Mouse (Mus musculus): ENCODE measurements around the gene Mthfd1l.

Gene Mthfd1l

DNA sequence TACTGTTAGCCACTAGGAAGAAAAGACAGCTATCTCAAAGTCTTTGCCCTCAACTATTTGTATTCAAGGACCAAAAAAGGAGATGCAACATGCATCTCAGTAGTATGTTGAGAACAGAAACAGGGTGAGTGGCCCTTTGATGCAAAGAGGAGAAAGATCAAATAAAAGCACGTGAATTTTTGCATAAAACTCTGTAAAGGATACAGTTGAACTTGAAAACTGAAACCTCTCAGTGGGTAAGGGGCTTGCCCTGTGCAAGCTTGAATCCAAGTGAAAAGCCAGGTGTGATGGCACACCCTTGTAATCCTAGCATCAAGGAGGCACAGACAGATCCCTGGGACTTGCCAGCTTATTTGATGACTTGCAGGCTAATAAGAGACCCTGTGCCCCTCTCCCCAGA, 151.2 kb downstream of the Mthfd1l start:
- no peak for DNase-seq

DNA sequence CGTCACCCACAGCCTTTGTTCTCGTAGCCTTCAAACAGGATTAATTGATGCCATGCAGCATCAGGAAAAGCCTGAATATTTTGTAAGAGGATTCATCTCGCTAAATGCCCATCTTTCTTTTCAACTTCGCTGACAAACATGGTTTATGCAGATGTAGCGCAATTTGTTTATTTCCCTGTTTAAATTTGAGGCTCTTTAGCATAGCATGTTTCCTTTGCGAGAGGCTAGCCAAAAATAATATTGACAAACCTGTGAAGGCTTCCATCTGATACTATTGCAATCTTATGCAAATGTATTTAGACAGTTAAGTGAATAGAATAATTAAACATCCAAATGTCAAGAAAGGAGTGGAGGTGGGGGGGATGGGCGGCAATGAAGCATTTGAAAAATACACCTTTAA, 152.3 kb downstream of the Mthfd1l start:
- no peak for DNase-seq

DNA sequence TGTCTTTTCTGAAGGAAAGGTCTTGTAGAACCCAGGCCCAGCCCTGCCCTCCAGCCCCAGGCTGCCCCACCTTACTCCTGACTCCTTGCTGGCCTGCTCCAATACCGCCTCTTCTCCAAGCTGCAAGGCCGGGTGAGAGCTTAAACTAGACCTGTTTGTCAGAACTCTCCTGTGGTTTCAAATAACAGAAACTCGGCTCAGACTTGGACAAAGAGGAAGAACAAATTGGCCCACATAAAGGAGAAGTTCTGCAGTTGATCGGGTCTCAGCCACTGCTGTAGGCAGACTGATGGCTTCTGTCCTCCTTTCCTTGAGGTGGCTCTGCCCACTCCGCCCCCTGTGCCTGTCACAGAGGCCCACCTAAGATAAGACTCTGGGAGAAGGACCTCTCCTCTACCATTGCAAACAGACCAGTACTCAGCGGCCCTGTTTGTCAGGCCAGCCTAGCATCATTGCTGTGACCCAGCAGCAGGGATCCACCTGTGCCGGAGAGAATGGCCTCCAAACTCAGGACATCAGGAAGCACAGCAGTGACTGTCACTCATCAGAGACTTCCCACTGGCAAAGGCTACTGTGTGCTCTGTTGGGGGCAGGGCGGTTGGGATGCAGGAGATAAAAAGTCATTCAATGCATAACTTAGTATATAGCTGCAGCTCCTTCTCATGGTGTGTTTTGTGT, 153.6 kb downstream of the Mthfd1l start:
- DNase-seq = no peak

DNA sequence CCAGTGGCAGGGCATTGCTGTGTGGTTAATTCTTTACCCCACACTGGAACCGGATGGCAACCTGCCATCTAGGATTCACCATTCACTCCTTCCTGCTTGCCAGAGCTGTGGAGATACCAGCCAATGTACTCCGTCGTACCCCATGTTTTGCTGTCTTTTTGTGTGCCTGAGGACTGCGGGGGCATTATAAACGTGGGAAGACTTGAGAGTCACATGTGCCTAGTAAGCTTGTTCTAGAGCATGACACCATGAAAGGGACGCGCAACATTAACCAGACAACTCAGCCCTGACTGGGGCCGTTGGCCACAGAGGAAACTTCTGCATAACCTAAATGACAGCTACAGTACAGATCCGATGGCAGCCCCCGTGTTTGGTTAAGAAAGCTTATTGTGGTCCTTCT, 155.5 kb downstream of the Mthfd1l start:
- DNase-seq = no peak

DNA sequence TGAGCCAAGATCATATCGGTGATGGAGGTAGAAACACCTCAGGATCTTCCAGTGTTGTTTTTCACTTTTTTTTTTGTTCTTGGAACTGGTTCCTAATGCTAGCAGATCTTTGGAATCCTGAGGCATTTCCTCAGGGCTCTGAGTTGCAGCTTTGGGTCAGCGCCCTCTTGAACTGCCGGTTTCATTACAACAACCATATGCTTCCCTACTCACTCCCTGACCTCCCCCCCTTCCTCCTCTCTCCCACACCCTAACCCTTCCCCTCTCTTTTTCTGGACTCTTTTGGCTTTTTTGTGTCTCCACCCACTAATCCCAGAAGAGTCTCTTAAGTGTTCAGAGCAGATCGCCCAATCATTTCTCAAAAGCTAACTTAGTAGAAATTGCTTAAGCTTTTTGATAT, 156.0 kb downstream of the Mthfd1l start:
- DNase-seq = no peak

DNA sequence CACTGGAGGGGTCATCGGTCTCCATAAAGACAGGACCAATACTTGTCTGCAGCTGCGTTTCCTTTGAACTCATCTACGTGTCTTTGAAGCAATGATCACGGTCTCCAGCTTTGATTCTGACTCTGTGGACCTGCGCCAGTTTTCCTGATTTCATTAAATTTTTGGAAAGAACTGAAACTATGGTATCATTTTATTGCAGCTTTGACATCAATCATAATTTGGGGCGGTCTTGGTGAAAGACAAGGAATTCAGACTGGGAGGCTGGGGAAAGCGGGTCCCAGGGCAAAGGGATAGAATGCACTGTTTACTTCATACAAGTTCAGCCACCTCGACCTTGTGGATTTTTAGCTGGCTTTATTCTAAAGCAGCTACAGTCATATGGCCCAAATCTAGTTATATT, 156.5 kb downstream of the Mthfd1l start:
- no peak for DNase-seq

DNA sequence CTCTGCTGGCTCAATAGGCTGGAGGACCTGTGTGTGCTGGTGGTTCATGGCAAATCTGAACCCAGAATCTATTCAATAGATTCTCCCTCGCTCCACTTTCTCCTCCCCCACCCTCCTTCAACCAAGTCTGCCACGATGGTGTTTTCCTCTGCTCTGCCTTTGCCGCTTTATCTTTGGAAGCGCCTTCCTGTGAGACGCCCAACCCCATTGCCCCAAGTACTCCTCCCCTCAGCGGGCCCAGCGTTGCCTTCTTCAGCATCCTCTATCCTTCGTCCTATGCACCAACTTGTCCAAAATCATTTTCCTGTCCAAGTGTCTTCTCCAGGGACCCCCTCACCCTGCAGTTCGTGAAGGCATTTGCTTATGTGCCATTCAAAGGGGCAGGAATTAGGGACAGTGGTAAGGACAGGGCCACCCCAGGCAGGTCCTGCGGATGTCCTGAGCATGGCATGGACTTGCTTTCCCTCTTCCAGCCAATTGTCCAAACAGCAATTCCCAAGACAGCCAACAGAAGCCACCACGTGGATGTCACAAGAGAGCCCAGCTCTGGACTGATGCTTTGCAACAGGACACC, 157.2 kb downstream of the Mthfd1l start:
- DNase-seq = no peak

DNA sequence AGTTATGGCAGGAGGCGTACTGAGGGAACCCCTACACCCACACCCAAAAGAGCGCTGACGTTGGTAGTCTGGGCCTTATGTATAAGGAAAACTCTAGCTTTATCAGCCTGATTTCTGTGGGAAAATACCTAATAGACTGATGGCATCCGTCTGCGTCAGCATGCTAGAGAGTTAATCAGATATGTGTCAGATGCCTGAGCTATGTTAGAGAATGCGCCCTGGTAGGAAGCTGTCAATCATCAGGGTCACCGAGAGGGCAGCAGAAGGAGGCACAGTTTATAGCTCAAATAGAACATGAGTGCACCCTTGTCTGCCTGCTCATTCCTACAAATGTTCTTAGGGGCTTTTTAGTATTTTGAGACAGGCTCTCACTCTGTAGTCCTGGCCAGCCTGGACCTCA, 159.8 kb downstream of the Mthfd1l start:
- no peak for DNase-seq

DNA sequence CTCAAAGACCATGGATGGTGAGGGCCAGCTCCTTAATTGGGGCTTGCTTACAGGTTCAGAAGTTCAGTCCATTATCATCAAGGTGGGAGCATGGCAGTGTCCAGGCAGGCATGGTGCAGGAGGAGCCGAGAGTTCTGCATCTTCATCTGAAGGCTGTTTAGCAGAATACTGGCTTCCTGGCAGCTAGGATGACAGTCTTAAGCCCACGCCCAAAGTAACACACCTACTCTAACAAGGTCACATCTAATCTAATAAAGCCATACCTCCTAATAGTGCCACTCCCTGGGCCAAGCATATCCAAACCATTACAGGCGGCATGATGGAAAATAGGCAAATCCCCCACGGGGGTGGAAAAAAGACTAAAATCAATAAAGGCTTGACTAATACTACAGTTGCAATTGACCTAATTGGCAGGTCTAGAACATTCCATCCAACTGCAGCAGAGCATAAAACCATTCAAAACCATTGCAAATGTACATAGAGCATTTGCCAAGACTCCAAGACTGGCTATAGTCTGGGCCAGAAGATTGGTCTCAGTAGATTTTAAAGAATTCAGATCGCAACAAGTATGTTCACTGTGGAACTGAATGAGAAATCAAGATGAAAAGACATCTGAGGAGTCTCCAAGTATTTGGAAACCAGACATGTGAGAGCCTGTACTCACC, 162.3 kb downstream of the Mthfd1l start:
- no peak for DNase-seq

DNA sequence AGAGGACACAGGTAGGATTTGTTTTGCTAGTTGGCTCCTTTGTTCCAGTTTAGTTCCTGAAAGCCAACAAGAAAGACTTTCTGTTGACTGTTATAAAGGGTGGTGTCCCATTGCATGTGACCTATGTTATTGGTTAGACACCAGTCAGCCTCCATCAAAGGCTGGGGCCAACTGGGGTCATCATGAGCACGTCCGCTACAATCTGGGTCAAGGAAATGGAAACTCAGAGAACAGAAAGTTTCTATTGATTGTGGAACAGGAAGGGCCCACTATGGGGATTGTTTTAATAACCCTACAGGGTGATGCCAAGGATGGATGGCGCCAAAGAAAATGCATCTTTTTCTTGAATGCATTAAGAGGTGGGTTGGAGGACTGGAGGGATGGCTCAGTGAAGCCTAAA, 166.6 kb downstream of the Mthfd1l start:
- no peak for DNase-seq

DNA sequence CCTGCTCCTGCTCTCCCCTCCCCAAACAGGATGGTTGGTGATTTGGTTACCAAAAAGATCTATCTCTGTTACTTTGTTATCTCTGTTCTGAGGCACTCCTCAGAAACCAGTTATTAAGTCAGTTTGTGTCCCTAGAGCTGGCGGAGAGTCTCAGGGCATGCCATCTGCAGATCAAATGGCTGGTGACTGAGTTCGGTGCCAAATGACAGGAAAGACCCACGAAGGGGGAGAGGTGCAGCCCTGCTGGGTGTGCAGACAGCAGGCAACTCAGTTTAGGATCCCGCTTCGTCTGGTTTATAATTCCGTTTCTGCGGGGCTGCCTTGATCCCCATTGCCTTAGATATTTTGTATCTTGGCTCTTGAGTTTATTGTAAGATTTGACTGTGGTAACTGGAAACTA, 168.8 kb downstream of the Mthfd1l start:
- DNase-seq = no peak

DNA sequence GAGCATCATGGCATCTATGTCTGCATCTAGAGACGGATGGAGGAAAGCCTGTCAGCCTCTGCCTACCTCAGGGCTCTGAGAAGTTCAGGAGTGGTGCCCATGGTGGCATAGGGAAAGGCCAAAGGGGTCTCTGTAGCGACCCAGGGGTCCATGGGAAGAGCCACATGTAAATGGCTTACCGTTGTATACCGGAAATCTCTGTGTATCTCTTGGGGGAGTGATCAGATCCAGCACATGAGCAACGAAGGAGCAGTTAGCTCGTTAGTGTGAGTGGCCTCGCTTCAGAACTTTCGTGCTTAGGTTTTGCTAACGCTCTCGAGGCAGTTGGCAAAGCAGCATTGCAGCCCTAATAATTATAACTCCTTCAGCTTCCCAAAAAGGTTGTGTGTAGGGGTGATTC, 169.9 kb downstream of the Mthfd1l start:
- no peak for DNase-seq

DNA sequence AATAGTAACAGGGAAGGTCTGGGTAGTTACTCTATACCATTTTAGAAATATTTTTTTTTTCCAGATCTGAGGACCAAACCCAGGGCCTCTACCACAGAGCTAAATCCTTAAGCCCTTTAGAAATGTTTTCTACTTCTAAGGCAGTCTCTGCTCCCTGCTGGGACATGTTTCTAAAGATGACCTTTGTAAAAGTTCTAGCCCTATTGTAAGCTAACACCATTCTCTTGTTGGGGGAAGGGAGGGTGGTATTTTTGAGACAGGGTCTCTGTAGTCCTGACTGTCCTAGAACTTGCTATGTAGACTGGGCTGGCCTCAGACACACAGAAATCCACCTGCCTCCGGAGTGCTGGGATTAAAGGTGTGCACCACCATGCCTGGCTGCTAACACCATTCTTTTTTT, 170.5 kb downstream of the Mthfd1l start:
- DNase-seq = no peak

DNA sequence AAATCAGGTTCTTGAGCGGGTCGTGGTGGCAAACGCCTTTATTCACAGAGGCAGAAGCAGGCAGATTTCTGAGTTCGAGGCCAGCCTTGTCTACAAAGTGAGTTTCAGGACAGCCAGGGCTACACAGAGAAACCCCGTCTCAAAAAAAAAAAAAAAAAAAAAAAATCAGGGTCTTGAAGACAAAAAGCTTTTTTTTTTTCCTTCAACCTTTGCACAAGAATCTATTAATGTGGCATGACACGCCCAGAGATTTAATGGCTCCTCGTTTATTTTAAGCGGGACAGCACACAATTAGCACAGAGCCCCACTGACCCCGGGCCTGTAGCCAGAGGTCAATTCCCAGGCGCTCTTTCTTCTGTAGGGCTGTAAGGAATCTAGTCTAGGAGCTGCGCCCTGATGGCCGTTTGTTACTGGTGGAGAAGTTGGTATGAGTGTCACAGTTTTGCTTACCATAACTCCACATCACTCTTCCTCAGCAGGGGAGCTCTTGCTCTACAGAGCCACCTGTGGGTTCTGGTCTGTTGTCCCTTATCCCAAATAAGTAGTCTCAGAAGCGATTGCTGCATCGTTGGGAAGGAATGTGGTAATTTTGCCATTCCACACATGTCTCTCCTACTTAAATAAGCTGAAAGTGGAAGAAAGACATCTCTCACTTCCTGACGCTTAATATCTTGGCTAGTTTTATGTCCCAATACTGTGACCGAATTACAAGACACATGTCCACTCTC, 172.3 kb downstream of the Mthfd1l start:
- DNase-seq = no peak

DNA sequence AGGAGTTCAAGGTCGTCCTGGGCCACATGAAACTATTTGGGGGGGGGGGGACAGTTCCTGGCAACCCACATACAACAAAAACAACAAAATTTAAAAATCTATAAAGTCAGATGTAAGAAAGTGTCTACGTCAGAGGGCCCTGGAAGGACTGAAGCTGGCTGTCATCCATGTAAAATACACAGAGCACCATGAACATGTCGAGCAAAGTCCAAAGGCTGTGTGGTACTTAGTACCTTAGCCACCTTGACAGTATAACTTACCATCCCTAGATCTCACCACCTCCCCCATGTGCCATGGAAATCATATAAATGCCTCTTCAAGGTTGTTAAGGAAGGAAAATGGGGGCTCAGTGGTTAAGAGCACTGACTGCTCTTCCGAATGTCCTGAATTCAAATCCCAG, 174.0 kb downstream of the Mthfd1l start:
- DNase-seq = no peak

DNA sequence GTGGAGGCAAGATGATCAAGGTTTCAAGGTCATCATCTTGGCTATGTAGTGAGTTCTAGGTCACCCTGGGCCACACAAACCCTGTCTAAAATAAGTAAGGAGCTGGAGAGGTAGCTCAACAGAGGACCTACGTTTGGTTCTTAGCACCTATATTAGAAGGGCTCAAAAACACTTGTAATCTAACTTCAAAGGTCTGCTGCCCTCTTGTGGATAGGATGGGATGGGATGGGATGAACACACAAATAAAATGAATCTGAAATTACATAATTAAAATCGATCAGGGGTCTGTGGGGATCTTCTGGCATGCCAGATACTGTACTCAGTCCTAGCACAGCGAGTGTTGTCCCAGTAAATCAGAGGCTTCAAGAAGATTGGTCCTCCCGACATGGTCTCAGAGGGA, 178.2 kb downstream of the Mthfd1l start:
- peak; percentile 12 for DNase-seq

DNA sequence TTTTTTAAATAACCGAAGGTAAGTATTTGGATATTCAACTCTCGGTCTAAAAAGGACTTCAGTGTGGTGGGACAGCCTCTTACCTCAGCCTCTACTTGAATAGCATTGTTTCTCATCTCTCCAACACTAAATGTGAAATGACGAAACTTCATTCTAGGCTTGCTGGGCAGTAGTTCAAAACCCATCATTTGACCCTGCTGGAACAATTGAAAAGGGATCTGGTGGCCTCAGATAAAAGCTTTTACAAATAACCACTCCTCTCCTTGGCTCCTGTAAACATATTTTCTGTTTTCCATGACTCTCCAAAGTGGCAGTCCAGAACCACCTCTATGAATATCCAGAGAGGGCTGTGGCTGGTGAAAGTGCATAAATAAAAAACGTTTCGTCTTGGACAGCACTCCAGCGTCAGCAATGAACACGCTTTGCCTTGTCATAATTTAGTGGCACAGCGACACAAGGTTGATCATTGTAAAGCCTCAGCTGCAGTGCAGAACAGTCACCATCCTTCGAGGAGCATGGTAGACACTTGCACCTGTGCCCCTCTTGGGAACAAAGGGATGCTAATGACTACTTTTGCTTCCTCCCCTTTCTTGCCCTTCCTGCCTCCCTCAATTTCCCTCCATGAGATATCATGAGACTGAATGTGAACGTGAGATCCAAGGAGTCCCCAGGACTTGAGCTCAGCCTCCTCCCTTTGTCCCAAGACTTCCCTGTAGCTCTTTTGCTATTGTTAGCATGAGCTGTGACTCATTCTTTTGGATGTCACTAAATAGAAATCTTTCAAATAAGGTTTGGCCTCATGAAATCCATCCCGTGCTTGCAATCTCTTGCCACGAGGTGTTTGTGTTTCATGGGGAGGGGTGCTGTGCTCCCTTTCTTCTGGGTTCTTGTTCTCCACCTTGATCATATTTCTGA, 179.2 kb downstream of the Mthfd1l start:
- no peak for DNase-seq

DNA sequence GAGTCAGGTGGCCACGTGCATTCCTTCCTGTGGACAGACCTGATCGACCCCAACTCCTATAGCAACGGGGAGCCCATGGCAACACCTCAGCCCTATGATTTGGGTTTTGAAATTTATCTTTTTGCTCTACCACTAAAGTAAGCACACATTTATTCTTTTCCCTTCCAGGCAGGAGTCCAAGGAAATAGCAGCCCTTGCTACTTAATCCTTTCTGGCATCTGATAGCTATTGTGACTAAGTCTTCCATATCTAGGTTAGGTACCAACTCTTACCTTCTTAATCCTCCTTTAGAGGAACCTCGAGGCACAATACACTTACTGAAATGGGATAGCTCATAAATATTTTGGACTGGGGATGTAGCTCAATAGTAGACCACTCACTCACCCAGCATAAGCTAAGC, 180.1 kb downstream of the Mthfd1l start:
- DNase-seq = no peak

DNA sequence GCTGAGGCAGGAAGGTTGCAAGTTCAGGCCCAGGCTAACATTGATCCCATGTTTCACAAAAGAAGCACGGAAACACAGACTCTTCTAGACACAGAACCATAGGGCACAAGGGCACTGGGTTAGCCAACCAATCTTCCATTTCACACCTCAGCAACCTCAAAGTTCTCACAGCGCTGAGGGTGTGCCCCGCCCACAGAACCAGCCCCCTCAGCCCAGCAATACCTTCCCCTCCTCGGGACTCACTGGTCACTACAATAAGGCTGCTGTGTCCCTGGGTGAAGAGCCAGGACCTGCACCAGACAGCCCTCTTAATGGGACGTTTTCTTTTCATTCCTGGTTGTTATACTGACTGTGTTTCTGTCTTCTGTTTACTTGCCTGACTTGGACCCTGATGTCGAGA, 181.1 kb downstream of the Mthfd1l start:
- DNase-seq = no peak

DNA sequence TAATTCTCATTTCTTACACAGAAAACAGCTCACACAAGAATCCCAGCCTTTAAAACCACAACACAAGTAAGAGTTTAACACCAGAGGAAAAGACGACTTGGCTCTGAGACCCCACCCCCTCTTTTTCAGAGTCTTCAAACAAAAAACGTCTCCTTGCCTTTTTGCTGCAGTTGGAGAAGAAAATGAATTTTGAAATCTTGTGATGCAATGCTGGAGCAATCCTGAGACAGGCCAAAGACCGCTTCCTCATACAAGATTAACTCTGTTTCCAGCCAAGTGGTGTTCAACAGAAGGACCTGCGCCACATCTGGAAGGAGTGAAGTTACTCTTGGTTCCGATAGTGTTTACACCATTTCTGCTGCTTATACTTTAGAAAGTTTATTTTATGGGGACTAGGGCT, 182.6 kb downstream of the Mthfd1l start:
- DNase-seq = no peak

DNA sequence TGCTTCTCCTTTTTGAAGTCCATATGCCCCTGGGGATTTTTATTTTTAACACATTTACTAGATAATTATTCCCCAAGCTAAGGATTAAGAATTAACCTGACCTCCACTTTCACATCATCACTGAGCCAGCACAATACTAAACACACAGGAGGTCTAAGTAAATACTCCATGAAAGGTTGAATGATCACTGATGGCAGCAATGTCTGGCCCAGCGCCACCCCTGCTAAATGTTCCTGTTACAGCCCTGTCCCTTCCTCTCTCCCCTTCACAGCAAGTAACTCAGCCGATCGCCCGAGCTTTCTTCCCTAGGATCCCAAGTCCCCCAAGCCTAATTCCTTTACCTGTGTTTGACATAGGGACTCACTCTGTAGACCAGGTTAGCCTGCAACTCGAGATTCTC, 185.6 kb downstream of the Mthfd1l start:
- DNase-seq = no peak

DNA sequence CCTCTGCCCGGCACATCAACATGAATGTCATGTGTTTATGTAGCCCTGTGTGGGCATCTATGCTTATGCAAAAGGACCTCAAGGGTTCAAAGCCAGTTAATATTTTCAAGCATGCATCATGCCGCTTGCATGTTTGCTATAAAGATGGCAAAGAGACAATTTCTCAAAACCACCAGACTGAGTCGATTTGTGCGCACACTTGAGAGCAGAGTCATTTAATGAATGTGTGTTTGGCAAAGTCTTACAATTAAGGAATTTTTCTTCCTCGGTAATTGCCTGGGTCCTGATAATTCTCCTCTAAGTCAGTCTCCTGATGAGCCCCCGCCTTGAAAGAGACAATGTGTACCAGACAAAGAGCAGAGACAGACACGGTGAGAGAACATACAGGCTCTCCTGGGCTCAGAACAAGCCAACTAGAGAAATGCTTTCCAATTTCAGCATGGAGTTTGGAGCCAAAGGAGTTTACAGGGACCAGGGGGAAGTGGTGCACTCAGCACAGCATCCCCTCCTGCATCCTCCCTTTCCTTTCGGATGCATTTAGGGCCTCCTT, 186.7 kb downstream of the Mthfd1l start:
- no peak for DNase-seq

All from thymus, postnatal 25 days (tissue).